Mouse (Mus musculus) MEL (cell line): ENCODE results near the gene Klk1b24.

Experiments
- CTCF ChIP-seq, 3 experiments: IDR thresholded peaks in 2 of 3; conservative IDR thresholded peaks in 1 of 3; 2 replicates each; pipeline ENCODE4 v1.5.1; 2011 to 2012; ENCODE audit warnings: low read length in 3 of 3, low read depth in 2 of 3, mild to moderate bottlenecking in 2 of 3, improper control_type of control experiment in 1 of 3, inconsistent platforms in 1 of 3, mixed read lengths in 1 of 3, moderate library complexity in 1 of 3; ENCODE audit not compliant: control insufficient read depth in 1 of 3, insufficient read depth in 1 of 3, poor library complexity in 1 of 3, severe bottlenecking in 1 of 3
- EP300 ChIP-seq, 2 experiments: IDR thresholded peaks; 2 replicates each; pipeline ENCODE4 v1.6.1; 2011; ENCODE audit warnings: improper control_type of control experiment in 2 of 2, low read length in 2 of 2, low read depth in 1 of 2, mild to moderate bottlenecking in 1 of 2
- MAX ChIP-seq: IDR thresholded peaks from 2 replicates; pipeline ENCODE4 v1.6.1; 2011; ENCODE audit warnings: low read length, improper control_type of control experiment
- MYC ChIP-seq: IDR thresholded peaks from 2 replicates; pipeline ENCODE4 v1.6.1; 2011; ENCODE audit warnings: low read depth, mild to moderate bottlenecking, low read length, improper control_type of control experiment, moderate library complexity
- POLR2A ChIP-seq, 2 experiments: IDR thresholded peaks; 2 replicates each; pipeline ENCODE4 v1.6.1; 2011 to 2012; ENCODE audit warnings: low read length in 2 of 2, mild to moderate bottlenecking in 2 of 2, control low read depth in 1 of 2, improper control_type of control experiment in 1 of 2, low read depth in 1 of 2, moderate library complexity in 1 of 2; ENCODE audit not compliant: control insufficient read depth in 1 of 2, insufficient read depth in 1 of 2, poor library complexity in 1 of 2
- POLR2AphosphoS5 ChIP-seq: IDR thresholded peaks from 2 replicates; pipeline ENCODE4 v1.6.1; 2012; ENCODE audit warnings: low read depth, borderline replicate concordance, mild to moderate bottlenecking, inconsistent platforms, low read length, moderate library complexity, mixed read lengths
- TAL1 ChIP-seq: IDR thresholded peaks from 2 replicates; pipeline ENCODE4 v1.6.1; 2012; ENCODE audit warnings: mild to moderate bottlenecking, inconsistent platforms, low read length, moderate library complexity, mixed read lengths

GRCm38 (mm10) chr7:44208307-44208706, 20.3 kb downstream of the Klk1b24 start:
- TF ChIP-seq EP300 (IDR thresholded peaks at IDR 0.05; ENCODE audit: low read depth in 1 of 2, low read length in 2 of 2) (no peak), POLR2A (IDR thresholded peaks at IDR 0.05; ENCODE audit: control insufficient read depth in 1 of 2, insufficient read depth in 1 of 2, low read depth in 1 of 2, low read length in 2 of 2, poor library complexity in 1 of 2) (no peak), MAX (no peak), CTCF (IDR thresholded peaks at IDR 0.05 in 2 of 3, conservative IDR thresholded peaks at IDR 0.05 in 1 of 3; ENCODE audit: control insufficient read depth in 1 of 3, insufficient read depth in 1 of 3, low read depth in 2 of 3, low read length in 3 of 3, poor library complexity in 1 of 3, severe bottlenecking in 1 of 3) (no peak), POLR2AphosphoS5 (no peak), MYC (no peak), TAL1 (no peak)
